Mouse (Mus musculus) frontal cortex, postnatal 14 days (tissue): ENCODE measurements at regions not wholly inside any gene's neighbourhood (a gene's known extent, or its start where the extent isn't known, plus 50 kb on each side); places are given as distances from the start of the nearest gene placed in this dataset.

ENCODE experiments used
- DNase-seq, 2 experiments: peaks; one replicate each; pipeline ENCODE4 v3.0.0; 2022; ENCODE audit warnings: low spot score in 2 of 2

- DNase-seq, result no peak
Observed at GRCm38 (mm10) chr13:39774554-39774953, 586.7 kb downstream of the Ofcc1 start.

- no peak for DNase-seq
Observed at GRCm38 (mm10) chr13:39774111-39774510, 587.1 kb downstream of the Ofcc1 start.

- DNase-seq, result no peak
Observed at GRCm38 (mm10) chr13:39769228-39769627, 592.0 kb downstream of the Ofcc1 start.

GRCm38 (mm10) chr13:39766897-39767296 lies 594.4 kb downstream of the Ofcc1 start:
- DNase-seq, result no peak
